Mouse (Mus musculus): Measurements from ENCODE around the gene Gja4. TPM values are rescaled to one million over a fixed set of nuclear protein-coding genes. Genes with fewer than 3 reads are reported as not detected.
A peak's percentile ranks its signal among the peaks of the same experiment; 100 is the strongest.

Gja4 gene
- total and polyA plus RNA-seq, 2 experiments from 2014 or later: 21.9 to 24.8 TPM

- Histone ChIP-seq H3K36me3 (ENCODE audit: insufficient read depth, low read length) (no peaks in the 10 kb centered on the region), H3K9me3 (ENCODE audit: low read length) (no peaks in the 10 kb centered on the region), H3K27ac (ENCODE audit: low read depth, low read length) (no peak overlapping the region), H3K4me2 (ENCODE audit: low read depth, low read length, poor library complexity, severe bottlenecking) (no peak overlapping the region), H3K9ac (replicated peaks; ENCODE audit: low read length, poor library complexity, severe bottlenecking) (no peak overlapping the region), H3K4me1 (ENCODE audit: insufficient read depth, low read length) (peaks cover 8% of the 10 kb centered on the region; the same call in 1 of the 2 replicates), H3K4me3 (ENCODE audit: low read depth, low read length) (no peak overlapping the region), H3K27me3 (ENCODE audit: insufficient read depth, low read length) (no peaks in the 10 kb centered on the region)
- TF ChIP-seq CTCF (IDR thresholded peaks at IDR 0.05): peak; percentile 64
- DNase-seq (ENCODE audit: low spot score): peak; percentile 42
- ATAC-seq (ENCODE audit: low FRiP score): no peak
- WGBS: 65% methylated on average over 4 of the region's 4 CpGs
These were observed 3.3 kb upstream of the Gja4 start for GRCm38 (mm10) chr4:127317143-127317542.

- no peak for ATAC-seq (ENCODE audit: low FRiP score)
- Histone ChIP-seq H3K4me2 (ENCODE audit: low read depth, low read length, poor library complexity, severe bottlenecking) (no peak overlapping the region), H3K4me1 (ENCODE audit: insufficient read depth, low read length) (peaks cover 8% of the 10 kb centered on the region; the same call in 1 of the 2 replicates), H3K9ac (replicated peaks; ENCODE audit: low read length, poor library complexity, severe bottlenecking) (no peak overlapping the region), H3K4me3 (ENCODE audit: low read depth, low read length) (no peak overlapping the region), H3K36me3 (ENCODE audit: insufficient read depth, low read length) (no peaks in the 10 kb centered on the region), H3K27me3 (ENCODE audit: insufficient read depth, low read length) (no peaks in the 10 kb centered on the region), H3K9me3 (ENCODE audit: low read length) (no peaks in the 10 kb centered on the region), H3K27ac (ENCODE audit: low read depth, low read length) (no peak overlapping the region)
- 0 out of 2 replicates have a peak, but pooled peaks have one; percentile 7 for TF ChIP-seq CTCF (IDR thresholded peaks at IDR 0.05)
- 87% methylated on average over 8 of the region's 8 CpGs for WGBS
- no peak for DNase-seq (ENCODE audit: low spot score)
These were observed 1.9 kb upstream of the Gja4 start for GRCm38 (mm10) chr4:127315753-127316152.

DNA sequence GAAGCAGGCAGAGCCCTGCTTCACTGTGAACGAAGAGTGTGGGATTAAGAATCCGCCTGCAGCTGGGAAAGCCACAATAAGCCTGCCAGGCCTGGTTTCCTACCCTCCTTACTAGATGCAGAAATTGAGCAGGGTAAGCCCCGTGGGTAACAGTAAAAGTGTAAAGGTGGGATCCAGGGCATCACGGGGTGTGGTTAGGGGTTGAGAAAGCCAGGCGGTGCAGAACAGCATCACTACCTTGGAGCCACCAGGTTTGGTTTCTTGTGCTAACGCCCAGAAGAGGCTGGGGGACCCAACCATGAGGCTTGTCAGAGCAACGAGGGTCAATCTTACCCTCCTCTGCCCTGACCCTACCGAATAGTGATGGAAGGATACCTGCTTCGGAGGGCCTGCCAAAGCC, 746 bp upstream of the Gja4 start:
- peaks cover 8% of the 10 kb centered on the region; the same call in 1 of the 2 replicates for H3K4me1 ChIP-seq (ENCODE audit: insufficient read depth, low read length)
- no peak for DNase-seq (ENCODE audit: low spot score)
- H3K9me3 ChIP-seq (ENCODE audit: low read length): no peaks in the 10 kb centered on the region
- no peak for TF ChIP-seq CTCF (IDR thresholded peaks at IDR 0.05)
- peak overlapping the region; percentile 59; the same call in 1 of the 2 replicates for H3K4me3 ChIP-seq (ENCODE audit: low read depth, low read length)
- ATAC-seq (ENCODE audit: low FRiP score): no peak
- H3K4me2 ChIP-seq (ENCODE audit: low read depth, low read length, poor library complexity, severe bottlenecking): peak overlapping the region; percentile 81
- no peaks in the 10 kb centered on the region for H3K27me3 ChIP-seq (ENCODE audit: insufficient read depth, low read length)
- peak overlapping the region; percentile 71 for H3K9ac ChIP-seq (replicated peaks; ENCODE audit: low read length, poor library complexity, severe bottlenecking)
- H3K27ac ChIP-seq (ENCODE audit: low read depth, low read length): 0 out of 2 replicates have a peak overlapping the region, but pooled peaks have one; percentile 26
- no peaks in the 10 kb centered on the region for H3K36me3 ChIP-seq (ENCODE audit: insufficient read depth, low read length)
- WGBS: 44% methylated on average over 9 of the region's 9 CpGs

- TF ChIP-seq CTCF (IDR thresholded peaks at IDR 0.05): no peak
- Histone ChIP-seq H3K4me3 (ENCODE audit: low read depth, low read length) (no peak overlapping the region), H3K4me2 (ENCODE audit: low read depth, low read length, poor library complexity, severe bottlenecking) (peak overlapping the region; percentile 81; the same call in 1 of the 2 replicates), H3K27ac (ENCODE audit: low read depth, low read length) (no peak overlapping the region), H3K27me3 (ENCODE audit: insufficient read depth, low read length) (no peaks in the 10 kb centered on the region), H3K9me3 (ENCODE audit: low read length) (no peaks in the 10 kb centered on the region), H3K9ac (replicated peaks; ENCODE audit: low read length, poor library complexity, severe bottlenecking) (no peak overlapping the region), H3K36me3 (ENCODE audit: insufficient read depth, low read length) (no peaks in the 10 kb centered on the region), H3K4me1 (ENCODE audit: insufficient read depth, low read length) (peaks cover 8% of the 10 kb centered on the region; the same call in 1 of the 2 replicates)
- 68% methylated on average over 24 of the region's 24 CpGs for WGBS
- DNase-seq (ENCODE audit: low spot score) (no peak), ATAC-seq (ENCODE audit: low FRiP score) (no peak)
These were observed 1.5 kb downstream of the Gja4 start for GRCm38 (mm10) chr4:127312349-127312748.

DNA sequence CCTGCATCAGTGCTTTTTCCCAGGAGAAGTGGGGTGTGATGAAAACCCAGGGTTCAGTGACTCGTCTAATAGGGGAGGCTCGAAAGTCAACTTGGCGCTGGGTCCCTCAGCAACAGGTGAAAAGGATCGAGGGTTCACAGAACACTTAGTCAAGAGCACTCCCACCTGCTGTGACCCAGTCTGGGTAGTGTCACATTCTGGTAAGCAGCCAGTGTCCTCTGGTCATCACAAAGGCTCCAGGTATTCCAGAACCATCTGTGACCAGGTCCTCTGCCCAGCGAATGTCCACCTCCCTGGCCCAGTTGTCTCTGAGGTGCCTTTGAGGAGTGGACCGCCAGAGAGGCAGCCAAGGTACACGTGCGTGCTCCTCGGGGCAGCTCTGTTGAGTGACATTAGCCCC, 2.3 kb downstream of the Gja4 start:
- DNase-seq (ENCODE audit: low spot score): no peak
- no peaks in the 10 kb centered on the region for H3K36me3 ChIP-seq (ENCODE audit: insufficient read depth, low read length)
- H3K4me3 ChIP-seq (ENCODE audit: low read depth, low read length): no peak overlapping the region
- no peaks in the 10 kb centered on the region for H3K9me3 ChIP-seq (ENCODE audit: low read length)
- no peak overlapping the region for H3K27ac ChIP-seq (ENCODE audit: low read depth, low read length)
- H3K4me1 ChIP-seq (ENCODE audit: insufficient read depth, low read length): peaks cover 8% of the 10 kb centered on the region; the same call in 1 of the 2 replicates
- no peak overlapping the region for H3K9ac ChIP-seq (replicated peaks; ENCODE audit: low read length, poor library complexity, severe bottlenecking)
- WGBS: 57% methylated on average over 9 of the region's 9 CpGs
- no peak for ATAC-seq (ENCODE audit: low FRiP score)
- H3K4me2 ChIP-seq (ENCODE audit: low read depth, low read length, poor library complexity, severe bottlenecking): no peak overlapping the region
- no peaks in the 10 kb centered on the region for H3K27me3 ChIP-seq (ENCODE audit: insufficient read depth, low read length)
- TF ChIP-seq CTCF (IDR thresholded peaks at IDR 0.05): no peak

DNA sequence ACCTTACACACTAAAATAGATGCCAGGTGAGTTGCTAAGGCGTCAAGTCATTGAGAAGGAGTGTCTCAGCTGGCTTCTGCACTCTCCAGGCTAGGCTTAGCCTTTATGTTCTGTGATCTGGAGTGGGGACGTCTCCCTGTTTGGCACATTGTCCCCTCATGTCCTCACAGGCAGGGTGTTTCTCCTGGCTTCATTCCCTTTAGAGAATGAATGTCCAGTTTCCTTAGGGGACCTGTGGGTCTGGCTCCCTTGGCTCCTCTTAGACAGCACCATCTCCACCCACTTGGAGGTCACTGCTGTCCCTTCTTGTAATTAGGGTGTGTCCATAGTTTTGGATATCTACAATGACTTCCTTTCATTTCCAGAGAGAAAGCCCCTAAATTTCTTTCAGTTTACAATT, 6.9 kb downstream of the Gja4 start:
- Histone ChIP-seq H3K9me3 (ENCODE audit: low read length) (no peaks in the 10 kb centered on the region), H3K27ac (ENCODE audit: low read depth, low read length) (no peak overlapping the region), H3K4me1 (ENCODE audit: insufficient read depth, low read length) (no peaks in the 10 kb centered on the region), H3K4me2 (ENCODE audit: low read depth, low read length, poor library complexity, severe bottlenecking) (no peak overlapping the region), H3K36me3 (ENCODE audit: insufficient read depth, low read length) (no peaks in the 10 kb centered on the region), H3K4me3 (ENCODE audit: low read depth, low read length) (no peak overlapping the region), H3K9ac (replicated peaks; ENCODE audit: low read length, poor library complexity, severe bottlenecking) (no peak overlapping the region), H3K27me3 (ENCODE audit: insufficient read depth, low read length) (no peaks in the 10 kb centered on the region)
- ATAC-seq (ENCODE audit: low FRiP score): no peak
- DNase-seq (ENCODE audit: low spot score): no peak
- WGBS: 60% methylated on average over 2 of the region's 2 CpGs
- no peak for TF ChIP-seq CTCF (IDR thresholded peaks at IDR 0.05)

All from midbrain, postnatal 0 days (tissue).